Mouse (Mus musculus) adrenal gland, postnatal 4 days (tissue): Measurements from ENCODE around the gene Vps9d1. TPM values are rescaled to one million over a fixed set of nuclear protein-coding genes. Genes with fewer than 3 reads are reported as not detected.
"Not testable (repeated sequence)": the region's sequence is repeated elsewhere in the genome, so short reads cannot be mapped to it uniquely, and the experiment has no call there.

ENCODE experiments used
- DNase-seq, 2 experiments: peaks; one replicate each; pipeline ENCODE4 v3.0.0; 2021 to 2022; ENCODE audit warnings: low spot score in 2 of 2, mixed read lengths in 2 of 2
- total RNA-seq, 2 experiments: library from RNA; stranded (reverse); gene quantifications; 2 replicates each; pipeline ENCODE4 v1.2.3; 2021

The Vps9d1 gene
- total RNA-seq, 2 experiments from 2014 or later: 33.8 to 46.6 TPM

- DNase-seq: no peak
These were observed 1.0 kb upstream of the Vps9d1 start for GRCm38 (mm10) chr8:123255170-123255569.

- no peak for DNase-seq
These were observed 573 bp downstream of the Vps9d1 start for GRCm38 (mm10) chr8:123253451-123254098.

GRCm38 (mm10) chr8:123252925-123253324 lies 1.2 kb downstream of the Vps9d1 start:
- DNase-seq: no peak

- no peak for DNase-seq
These were observed 3.2 kb downstream of the Vps9d1 start for GRCm38 (mm10) chr8:123250940-123251339.

GRCm38 (mm10) chr8:123248596-123248995 lies 5.6 kb downstream of the Vps9d1 start:
- DNase-seq: no peak

GRCm38 (mm10) chr8:123247748-123248147 lies 6.4 kb downstream of the Vps9d1 start:
- DNase-seq: no peak

GRCm38 (mm10) chr8:123245543-123245942 lies 8.6 kb downstream of the Vps9d1 start:
- no peak for DNase-seq

- no peak for DNase-seq
These were observed 9.8 kb downstream of the Vps9d1 start for GRCm38 (mm10) chr8:123244382-123244781.

- no peak for DNase-seq
These were observed 11.1 kb downstream of the Vps9d1 start for GRCm38 (mm10) chr8:123243053-123243452.

GRCm38 (mm10) chr8:123242107-123242923 lies 11.8 kb downstream of the Vps9d1 start:
- DNase-seq: no peak

GRCm38 (mm10) chr8:123239398-123239797 lies 14.8 kb downstream of the Vps9d1 start:
- no peak for DNase-seq

GRCm38 (mm10) chr8:123235520-123236497 lies 18.3 kb downstream of the Vps9d1 start, which contains the start of gene Spata2l:
Gene Spata2l, minus strand, starts transcription at chr8:123236233.
- peak; percentile 78 for DNase-seq

GRCm38 (mm10) chr8:123234918-123235519 lies 19.1 kb downstream of the Vps9d1 start:
- DNase-seq: no peak

- DNase-seq: no peak
These were observed 20.4 kb downstream of the Vps9d1 start for GRCm38 (mm10) chr8:123233760-123234159.

GRCm38 (mm10) chr8:123233300-123233699 lies 20.8 kb downstream of the Vps9d1 start:
- DNase-seq: no peak

GRCm38 (mm10) chr8:123232553-123232952 lies 21.6 kb downstream of the Vps9d1 start:
- DNase-seq: no peak

- no peak for DNase-seq
These were observed 22.4 kb downstream of the Vps9d1 start for GRCm38 (mm10) chr8:123231742-123232141.

- not testable (repeated sequence) for DNase-seq
These were observed 23.8 kb downstream of the Vps9d1 start for GRCm38 (mm10) chr8:123230326-123230725.

GRCm38 (mm10) chr8:123228416-123228815 lies 25.7 kb downstream of the Vps9d1 start:
- DNase-seq: no peak
